Mouse (Mus musculus): ENCODE measurements at regions not wholly inside any gene's neighbourhood (a gene's known extent, or its start where the extent isn't known, plus 50 kb on each side); places are given as distances from the start of the nearest gene placed in this dataset.

- no peak overlapping the region for H3K9ac ChIP-seq
- no peak overlapping the region for H3K4me2 ChIP-seq (replicated peaks)
- H3K27ac ChIP-seq, result no peak overlapping the region
- ATAC-seq (ENCODE audit: insufficient number of reproducible peaks, insufficient read depth, low FRiP score, low TSS enrichment), result no peak
- no peaks in the 10 kb centered on the region for H3K36me3 ChIP-seq
- no peaks in the 10 kb centered on the region for H3K27me3 ChIP-seq
- WGBS, result 83% methylated on average over 3 of the region's 3 CpGs
- no peaks in the 10 kb centered on the region for H3K4me1 ChIP-seq
- no peaks in the 10 kb centered on the region for H3K9me3 ChIP-seq
- no peak overlapping the region for H3K4me3 ChIP-seq
Observed at GRCm38 (mm10) chr3:149379249-149379865, 389.0 kb upstream of the Adgrl2 start.

GRCm38 (mm10) chr3:149371439-149371838, 381.1 kb upstream of the Adgrl2 start:
- no peaks in the 10 kb centered on the region for H3K36me3 ChIP-seq
- H3K9me3 ChIP-seq, result no peaks in the 10 kb centered on the region
- 74% methylated on average over 5 of the region's 5 CpGs for WGBS
- no peak for ATAC-seq (ENCODE audit: insufficient number of reproducible peaks, insufficient read depth, low FRiP score, low TSS enrichment)
- H3K4me2 ChIP-seq (replicated peaks), result no peak overlapping the region
- H3K4me3 ChIP-seq, result no peak overlapping the region
- H3K27ac ChIP-seq, result no peak overlapping the region
- no peaks in the 10 kb centered on the region for H3K4me1 ChIP-seq
- H3K9ac ChIP-seq, result no peak overlapping the region
- no peaks in the 10 kb centered on the region for H3K27me3 ChIP-seq

GRCm38 (mm10) chr3:149370517-149371227, 380.3 kb upstream of the Adgrl2 start:
- no peak overlapping the region for H3K4me3 ChIP-seq
- H3K9ac ChIP-seq, result no peak overlapping the region
- no peak overlapping the region for H3K4me2 ChIP-seq (replicated peaks)
- H3K36me3 ChIP-seq, result no peaks in the 10 kb centered on the region
- H3K27me3 ChIP-seq, result no peaks in the 10 kb centered on the region
- 79% methylated on average over 6 of the region's 6 CpGs for WGBS
- no peaks in the 10 kb centered on the region for H3K9me3 ChIP-seq
- no peaks in the 10 kb centered on the region for H3K4me1 ChIP-seq
- H3K27ac ChIP-seq, result no peak overlapping the region
- ATAC-seq (ENCODE audit: insufficient number of reproducible peaks, insufficient read depth, low FRiP score, low TSS enrichment), result no peak

GRCm38 (mm10) chr3:149367888-149368287, 377.5 kb upstream of the Adgrl2 start:
- no peak overlapping the region for H3K9ac ChIP-seq
- WGBS, result 76% methylated on average over 3 of the region's 3 CpGs

GRCm38 (mm10) chr3:149360164-149360563, 369.8 kb upstream of the Adgrl2 start:
- Histone ChIP-seq H3K4me1 (no peaks in the 10 kb centered on the region), H3K27ac (no peak overlapping the region), H3K27me3 (no peaks in the 10 kb centered on the region), H3K4me3 (no peak overlapping the region), H3K9ac (no peak overlapping the region), H3K36me3 (no peaks in the 10 kb centered on the region), H3K4me2 (replicated peaks) (no peak overlapping the region), H3K9me3 (no peaks in the 10 kb centered on the region)
- 74% methylated on average over 2 of the region's 2 CpGs for WGBS
- ATAC-seq (ENCODE audit: insufficient number of reproducible peaks, insufficient read depth, low FRiP score, low TSS enrichment), result no peak

More at GRCm38 (mm10) chr3:149367888-149368287, 377.5 kb upstream of the Adgrl2 start:
- Histone ChIP-seq H3K4me1 (no peaks in the 10 kb centered on the region), H3K27ac (no peak overlapping the region), H3K27me3 (no peaks in the 10 kb centered on the region), H3K4me2 (replicated peaks) (no peak overlapping the region), H3K9me3 (no peaks in the 10 kb centered on the region), H3K4me3 (no peak overlapping the region), H3K36me3 (no peaks in the 10 kb centered on the region)
- ATAC-seq (ENCODE audit: insufficient number of reproducible peaks, insufficient read depth, low FRiP score, low TSS enrichment), result no peak

GRCm38 (mm10) chr3:149358570-149359193, 368.3 kb upstream of the Adgrl2 start:
- no peak for ATAC-seq (ENCODE audit: insufficient number of reproducible peaks, insufficient read depth, low FRiP score, low TSS enrichment)
- no peaks in the 10 kb centered on the region for H3K9me3 ChIP-seq
- no peaks in the 10 kb centered on the region for H3K27me3 ChIP-seq
- no peaks in the 10 kb centered on the region for H3K36me3 ChIP-seq
- H3K4me1 ChIP-seq, result no peaks in the 10 kb centered on the region
- no peak overlapping the region for H3K4me3 ChIP-seq
- H3K27ac ChIP-seq, result no peak overlapping the region
- no peak overlapping the region for H3K9ac ChIP-seq
- H3K4me2 ChIP-seq (replicated peaks), result no peak overlapping the region
- 36% methylated on average over 6 of the region's 6 CpGs for WGBS

GRCm38 (mm10) chr3:149357903-149358569, 367.7 kb upstream of the Adgrl2 start:
- no peak overlapping the region for H3K4me3 ChIP-seq
- WGBS, result 48% methylated on average over 14 of the region's 14 CpGs
- no peak overlapping the region for H3K4me2 ChIP-seq (replicated peaks)
- no peaks in the 10 kb centered on the region for H3K36me3 ChIP-seq
- no peaks in the 10 kb centered on the region for H3K4me1 ChIP-seq
- no peak overlapping the region for H3K27ac ChIP-seq
- no peaks in the 10 kb centered on the region for H3K9me3 ChIP-seq
- H3K27me3 ChIP-seq, result no peaks in the 10 kb centered on the region
- ATAC-seq (ENCODE audit: insufficient number of reproducible peaks, insufficient read depth, low FRiP score, low TSS enrichment), result no peak
- H3K9ac ChIP-seq, result no peak overlapping the region

GRCm38 (mm10) chr3:149357121-149357520, 366.8 kb upstream of the Adgrl2 start:
- WGBS, result 48% methylated on average over 2 of the region's 2 CpGs
- H3K4me2 ChIP-seq (replicated peaks), result no peak overlapping the region

GRCm38 (mm10) chr3:149355362-149355761, 365.0 kb upstream of the Adgrl2 start:
- Histone ChIP-seq H3K4me1 (no peaks in the 10 kb centered on the region), H3K4me3 (no peak overlapping the region), H3K9me3 (no peaks in the 10 kb centered on the region), H3K4me2 (replicated peaks) (no peak overlapping the region), H3K27ac (no peak overlapping the region), H3K27me3 (no peaks in the 10 kb centered on the region), H3K36me3 (no peaks in the 10 kb centered on the region), H3K9ac (no peak overlapping the region)
- no peak for ATAC-seq (ENCODE audit: insufficient number of reproducible peaks, insufficient read depth, low FRiP score, low TSS enrichment)
- WGBS, result 72% methylated on average over 11 of the region's 11 CpGs

More at GRCm38 (mm10) chr3:149357121-149357520, 366.8 kb upstream of the Adgrl2 start:
- ATAC-seq (ENCODE audit: insufficient number of reproducible peaks, insufficient read depth, low FRiP score, low TSS enrichment), result no peak
- Histone ChIP-seq H3K9ac (no peak overlapping the region), H3K4me3 (no peak overlapping the region), H3K27me3 (no peaks in the 10 kb centered on the region), H3K36me3 (no peaks in the 10 kb centered on the region), H3K9me3 (no peaks in the 10 kb centered on the region), H3K27ac (no peak overlapping the region), H3K4me1 (no peaks in the 10 kb centered on the region)

GRCm38 (mm10) chr3:149353958-149354357, 363.6 kb upstream of the Adgrl2 start:
- H3K4me2 ChIP-seq (replicated peaks), result no peak overlapping the region
- no peaks in the 10 kb centered on the region for H3K4me1 ChIP-seq
- H3K27me3 ChIP-seq, result no peaks in the 10 kb centered on the region
- H3K27ac ChIP-seq, result no peak overlapping the region
- 90% methylated on average over 5 of the region's 5 CpGs for WGBS
- no peak for ATAC-seq (ENCODE audit: insufficient number of reproducible peaks, insufficient read depth, low FRiP score, low TSS enrichment)
- no peak overlapping the region for H3K4me3 ChIP-seq
- no peaks in the 10 kb centered on the region for H3K36me3 ChIP-seq
- no peak overlapping the region for H3K9ac ChIP-seq
- H3K9me3 ChIP-seq, result no peaks in the 10 kb centered on the region

- Histone ChIP-seq H3K27me3 (no peaks in the 10 kb centered on the region), H3K27ac (no peak overlapping the region), H3K9ac (no peak overlapping the region), H3K4me3 (no peak overlapping the region), H3K36me3 (no peaks in the 10 kb centered on the region), H3K4me1 (no peaks in the 10 kb centered on the region), H3K4me2 (replicated peaks) (no peak overlapping the region), H3K9me3 (no peaks in the 10 kb centered on the region)
- 72% methylated on average over 6 of the region's 6 CpGs for WGBS
- ATAC-seq (ENCODE audit: insufficient number of reproducible peaks, insufficient read depth, low FRiP score, low TSS enrichment), result no peak
Observed at GRCm38 (mm10) chr3:149352546-149352945, 362.2 kb upstream of the Adgrl2 start.

GRCm38 (mm10) chr3:149349731-149350130, 359.4 kb upstream of the Adgrl2 start:
- 79% methylated on average over 6 of the region's 6 CpGs for WGBS

More at GRCm38 (mm10) chr3:149349731-149350130, 359.4 kb upstream of the Adgrl2 start:
- H3K27ac ChIP-seq, result no peak overlapping the region
- H3K9me3 ChIP-seq, result no peaks in the 10 kb centered on the region
- H3K4me2 ChIP-seq (replicated peaks), result no peak overlapping the region
- H3K9ac ChIP-seq, result no peak overlapping the region
- no peaks in the 10 kb centered on the region for H3K36me3 ChIP-seq
- H3K27me3 ChIP-seq, result no peaks in the 10 kb centered on the region
- no peaks in the 10 kb centered on the region for H3K4me1 ChIP-seq
- no peak overlapping the region for H3K4me3 ChIP-seq
- no peak for ATAC-seq (ENCODE audit: insufficient number of reproducible peaks, insufficient read depth, low FRiP score, low TSS enrichment)
